Mouse (Mus musculus) right cerebral cortex, adult 2 months (tissue): ENCODE data around the gene Ltb4r1.

Experiments used
- DNase-seq, 2 experiments: peaks; one replicate each; pipeline ENCODE4 v3.0.0; 2021 to 2022; ENCODE audit warnings: low spot score in 2 of 2

The Ltb4r1 gene

DNA sequence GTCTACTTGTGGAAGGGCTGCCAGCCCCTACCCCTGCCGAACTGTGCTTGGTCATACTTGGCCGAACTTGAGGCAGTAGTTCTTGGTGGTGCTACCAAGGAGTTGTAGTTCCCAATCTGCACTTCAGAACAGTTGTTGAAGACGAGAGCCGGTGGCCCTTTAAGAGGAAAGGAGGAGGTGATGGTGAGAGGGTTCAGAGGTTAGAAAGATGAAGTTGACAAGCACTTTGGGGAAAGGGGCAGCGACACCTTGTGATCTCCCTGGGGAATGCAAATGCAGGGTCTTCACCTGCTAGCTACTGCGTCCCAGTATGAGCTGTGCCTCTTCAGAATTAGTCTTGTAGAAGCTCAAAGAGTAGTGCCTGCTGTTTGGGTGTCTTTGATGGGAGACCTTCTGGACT, 19.4 kb downstream of the Ltb4r1 start:
- DNase-seq: no peak

DNA sequence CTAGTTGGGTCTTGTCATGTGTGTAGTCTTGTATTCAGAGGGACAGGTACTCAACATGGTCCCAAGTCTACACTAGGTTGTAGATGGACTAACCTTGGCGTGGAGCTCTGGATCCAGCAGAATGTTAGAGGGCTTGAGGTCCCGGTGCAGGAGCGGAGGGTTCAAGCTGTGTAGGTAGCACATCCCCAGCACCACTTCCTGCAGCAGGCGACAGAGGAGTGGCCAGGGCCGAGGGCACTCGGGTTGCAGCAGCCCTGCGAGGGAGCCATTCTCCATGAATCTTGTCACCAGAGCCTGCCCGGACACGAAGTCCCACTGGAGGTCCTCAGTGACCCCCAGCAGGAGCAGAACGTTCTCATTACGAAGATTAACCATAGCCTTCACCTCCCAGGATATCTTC, 22.0 kb downstream of the Ltb4r1 start:
- DNase-seq: no peak

DNA sequence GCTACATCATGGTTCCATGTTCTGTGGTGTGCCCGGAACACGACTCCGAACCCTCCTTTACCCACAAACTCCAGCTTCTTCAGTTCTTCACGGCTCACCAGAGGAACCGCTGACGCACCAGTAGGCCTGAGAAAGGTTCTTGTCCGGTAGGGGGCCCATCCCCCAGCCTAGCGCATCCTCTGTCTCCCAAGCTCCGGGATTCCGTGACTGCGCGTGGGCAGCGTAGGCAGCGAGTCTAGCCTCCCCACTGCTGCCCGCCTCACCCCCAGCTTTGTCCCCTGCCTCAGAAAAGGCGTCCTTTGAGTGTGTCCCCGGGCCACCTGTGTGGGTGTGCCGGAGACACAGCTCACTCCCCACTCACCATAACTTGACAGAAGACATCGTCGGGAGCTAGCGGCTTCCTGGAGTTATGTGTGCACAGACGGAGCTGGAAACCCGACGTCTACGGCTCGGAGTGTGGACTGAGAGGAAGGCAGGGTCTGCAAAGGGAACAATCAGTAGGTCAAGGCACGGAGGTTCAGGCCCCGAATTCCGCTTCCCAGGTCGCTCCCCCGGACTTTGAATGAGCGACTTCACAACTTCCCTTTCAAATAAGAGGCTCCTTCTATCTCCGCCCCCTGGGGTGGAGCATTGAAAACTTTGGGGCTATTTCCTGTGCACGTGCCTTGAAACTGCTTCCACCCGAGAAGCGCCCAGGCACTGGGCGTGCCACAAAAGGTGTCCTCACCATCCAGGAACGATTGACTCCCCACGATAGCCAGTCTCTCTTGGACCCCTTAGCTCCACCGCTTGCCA, 22.7 kb downstream of the Ltb4r1 start, which contains the start of gene Ripk3:
TSS of gene Ripk3 (minus strand) at position 610 of the 795 bp plus-strand sequence.
- DNase-seq: no peak

DNA sequence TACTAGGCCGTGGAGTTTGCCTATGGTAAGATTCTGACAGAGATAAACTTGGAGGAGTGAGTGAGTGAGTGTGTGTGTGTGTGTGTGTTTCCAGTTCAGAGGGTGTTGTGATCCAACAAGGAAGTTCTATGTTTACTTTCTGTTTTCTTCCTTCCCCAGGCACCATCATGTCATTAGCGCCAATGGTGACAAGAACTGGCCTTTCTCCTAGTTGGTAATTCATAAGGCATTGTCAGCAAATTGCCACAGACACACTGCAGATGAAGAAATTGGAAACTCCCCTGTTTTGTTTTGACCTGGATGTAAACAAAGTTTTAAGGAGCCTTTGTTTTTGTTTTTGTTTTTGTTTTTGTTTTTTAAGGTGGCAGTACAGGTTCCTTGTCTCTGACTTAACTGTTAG, 27.7 kb downstream of the Ltb4r1 start:
- no peak for DNase-seq

DNA sequence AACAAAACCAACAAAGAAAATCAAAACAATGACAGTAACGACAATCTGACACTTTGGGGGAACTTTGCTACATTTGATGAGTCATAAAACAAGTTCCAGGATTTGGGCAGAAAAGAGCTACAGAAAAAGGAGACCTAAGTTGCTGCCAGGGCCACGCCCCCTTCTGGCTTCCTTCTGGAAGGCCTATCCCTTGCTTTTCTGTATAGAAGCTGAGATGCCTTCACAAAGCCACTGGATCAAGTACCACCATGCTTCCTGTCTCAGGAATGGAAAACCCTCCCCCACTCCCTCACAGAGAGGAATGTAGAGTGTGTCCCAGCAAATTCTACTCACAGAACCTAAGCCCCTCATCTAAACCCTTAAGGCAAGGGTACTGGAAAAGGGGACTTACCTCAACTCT, 28.2 kb downstream of the Ltb4r1 start:
- DNase-seq: no peak

DNA sequence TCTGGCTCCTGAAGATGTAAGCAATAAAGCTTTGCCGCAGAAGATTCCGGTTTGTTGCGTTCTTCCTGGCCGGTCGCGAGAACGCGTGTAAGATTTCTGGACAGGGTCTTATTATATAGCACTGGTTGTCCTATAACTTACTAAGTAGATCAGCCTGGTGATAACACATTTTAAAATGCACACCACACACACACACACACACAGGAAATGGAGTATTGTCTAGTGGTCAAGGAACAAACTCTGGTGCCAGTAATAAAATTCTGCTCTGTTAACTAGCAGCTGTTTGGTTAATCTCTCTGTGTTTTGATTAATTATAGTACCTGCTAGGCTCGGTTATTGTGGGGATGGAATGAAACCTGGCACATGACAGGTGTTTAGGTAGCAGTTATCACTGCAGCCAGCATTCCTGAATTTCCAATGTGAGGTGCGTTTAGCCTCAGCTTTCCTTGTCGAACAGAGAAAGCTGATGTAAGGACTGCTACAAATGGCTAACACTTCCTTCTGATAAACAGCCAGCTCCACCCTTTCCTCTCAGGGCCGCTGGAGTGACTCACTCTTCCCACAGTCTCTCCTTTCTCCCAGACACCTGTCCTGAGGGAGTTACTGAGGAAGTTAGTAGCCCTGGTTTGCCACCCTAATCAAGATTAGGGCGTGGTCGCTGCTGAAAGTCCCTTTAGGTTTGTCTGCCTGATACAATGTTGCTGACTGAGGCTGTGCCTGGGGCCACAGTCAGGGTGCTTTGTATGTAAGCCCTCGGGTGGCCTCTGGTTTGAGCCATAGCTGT, 29.8 kb downstream of the Ltb4r1 start:
- no peak for DNase-seq

DNA sequence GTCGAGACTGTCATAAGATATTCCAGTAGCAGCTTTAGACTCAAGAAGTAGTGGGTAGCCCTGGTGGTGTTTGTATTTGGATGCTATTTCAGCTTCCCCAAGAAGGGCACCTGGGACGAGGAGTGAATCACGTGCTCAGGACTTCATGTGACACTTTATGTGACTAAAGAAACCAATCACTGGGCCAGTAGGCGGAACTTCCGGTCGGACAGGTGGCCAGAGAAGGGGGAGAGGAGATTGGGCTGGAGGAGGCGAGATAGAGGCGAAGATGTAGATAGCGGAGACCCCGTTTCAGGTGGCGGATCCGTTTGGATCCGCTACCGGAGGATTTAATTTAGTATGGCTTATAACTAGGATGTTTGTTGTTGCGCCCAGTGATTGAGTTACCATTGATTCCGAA, 49.1 kb downstream of the Ltb4r1 start:
- DNase-seq: peak; percentile 35 to 50

DNA sequence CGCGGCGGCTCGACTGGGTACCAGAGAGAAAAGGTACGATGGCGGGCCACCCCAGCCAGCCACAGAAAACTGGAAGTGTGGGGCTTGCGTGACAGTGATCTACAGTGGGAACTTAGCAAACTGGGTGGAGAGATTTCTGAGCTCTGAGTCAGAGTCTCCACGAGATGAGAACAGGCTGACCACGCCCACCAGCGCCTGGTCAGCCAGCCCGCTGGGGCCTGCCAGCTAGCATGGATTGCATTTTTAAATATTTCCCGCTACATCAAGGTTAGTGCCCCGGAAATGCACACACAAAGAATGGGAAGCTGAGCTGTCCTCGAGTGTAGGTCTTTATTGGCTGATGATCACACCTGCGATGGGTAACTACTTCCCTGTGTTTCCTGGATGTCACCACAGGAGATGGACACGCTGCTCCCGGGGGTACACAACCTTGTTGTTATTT, 49.6 kb downstream of the Ltb4r1 start:
- peak; percentile 13 to 27 for DNase-seq
